Mouse (Mus musculus) kidney, postnatal 0 days (tissue): ENCODE results near the gene Cript. TPM values are rescaled to one million over a fixed set of nuclear protein-coding genes. Genes with fewer than 3 reads are reported as not detected.
A peak's percentile ranks its signal among the peaks of the same experiment; 100 is the strongest.

Experiments
- ATAC-seq: fragments of 200-750 bp; cut with Nextera tagmentation; replicated peaks from 2 replicates; pipeline ENCODE4 v1.8.0; 2017; ENCODE audit warnings: low read depth, moderate number of reproducible peaks, moderate TSS enrichment, moderate library complexity; ENCODE audit not compliant: low FRiP score
- DNase-seq: peaks from one replicate; pipeline ENCODE4 v3.0.0-alpha.2; 2016; ENCODE audit warnings: low spot score
- H3K27ac ChIP-seq: fragments of 300-500 bp; sonication (generic); 2 replicates; pipeline ENCODE4 v1.5.1; 2014; ENCODE audit warnings: mild to moderate bottlenecking
- H3K27me3 ChIP-seq: fragments of 300-500 bp; sonication (generic); 2 replicates; pipeline ENCODE4 v1.6.1; 2014; ENCODE audit warnings: low read length, mixed read lengths; ENCODE audit not compliant: insufficient read depth
- H3K36me3 ChIP-seq: fragments of 300-500 bp; sonication (generic); 2 replicates; pipeline ENCODE4 v1.6.1; 2014; ENCODE audit warnings: low read length, mixed read lengths; ENCODE audit not compliant: insufficient read depth
- H3K4me1 ChIP-seq: fragments of 300-500 bp; sonication (generic); replicated peaks from 2 replicates; pipeline ENCODE4 v1.6.1; 2014; ENCODE audit warnings: antibody characterized with exemption, low read length, mixed read lengths; ENCODE audit not compliant: insufficient read depth
- H3K4me2 ChIP-seq: fragments of 300-500 bp; sonication (generic); 2 replicates; pipeline ENCODE4 v1.6.1; 2014; ENCODE audit warnings: mild to moderate bottlenecking, low read length, moderate library complexity, mixed read lengths
- H3K4me3 ChIP-seq: fragments of 300-500 bp; sonication (generic); replicated peaks from 2 replicates; pipeline ENCODE4 v1.5.1; 2014; ENCODE audit warnings: low read depth, low read length
- H3K9ac ChIP-seq: fragments of 300-500 bp; sonication (generic); 2 replicates; pipeline ENCODE4 v1.6.1; 2014; ENCODE audit warnings: low read depth, low read length
- H3K9me3 ChIP-seq: fragments of 300-500 bp; sonication (generic); replicated peaks from 2 replicates; pipeline ENCODE4 v1.6.1; 2016; ENCODE audit warnings: low read length, inconsistent platforms, mixed read lengths
- CTCF ChIP-seq: IDR thresholded peaks from 2 replicates; pipeline ENCODE4 v1.5.1; 2016; ENCODE audit warnings: antibody characterized with exemption, low read depth, mild to moderate bottlenecking, moderate library complexity
- WGBS: fragments of 180-500 bp; shearing (Covaris S2); extraction: QIAGEN DNeasy Blood & Tissue Kit; methylation state at CpG from one replicate; pipeline ENCODE4 v1.1.7; 2014; 5-methylcytosine and 5-hydroxymethylcytosine counted together
- polyA plus RNA-seq: library from polyadenylated mRNA; unstranded; fragments of >200 nt; fragmentation: Nextera tagmentation; extraction: Ambion mirVana; gene quantifications from 2 replicates; pipeline ENCODE4 v1.2.1, GENCODE M21; 2015

Cript gene
- polyA plus RNA-seq, 1 experiment from 2014 or later = 177 TPM

DNA sequence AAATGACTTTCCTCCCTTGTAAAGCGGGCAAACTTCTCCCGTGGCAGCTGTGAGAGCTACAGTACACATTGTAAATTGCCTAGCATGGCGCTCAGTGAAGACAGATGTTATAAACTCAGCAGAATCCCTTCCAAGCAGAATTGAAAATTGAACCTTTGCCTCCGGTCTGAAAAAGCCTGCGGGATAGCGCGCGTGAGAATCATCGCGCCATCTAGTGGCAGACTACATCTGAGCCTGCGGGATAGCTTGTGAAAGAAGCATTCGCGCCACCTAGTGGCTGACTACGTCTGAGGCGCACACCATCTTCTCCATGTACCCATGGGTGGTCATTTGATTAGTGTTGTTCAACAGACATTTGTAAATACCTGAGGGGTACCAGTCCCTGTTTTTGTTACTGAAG lies 19.0 kb downstream of the Cript start:
- DNase-seq = peak; percentile 97
- Histone ChIP-seq H3K9me3 (no peaks in the 10 kb centered on the region), H3K9ac (no peak overlapping the region), H3K4me3 (no peak overlapping the region), H3K27me3 (no peaks in the 10 kb centered on the region), H3K27ac (no peak overlapping the region), H3K4me1 (no peaks in the 10 kb centered on the region), H3K4me2 (no peak overlapping the region), H3K36me3 (no peaks in the 10 kb centered on the region)
- ATAC-seq = peak; percentile 65
- WGBS = 1% methylated on average over 15 of the region's 15 CpGs
- peak; percentile 100 for TF ChIP-seq CTCF

GRCm38 (mm10) chr17:87044796-87045195 lies 19.4 kb downstream of the Cript start:
- no peak for ATAC-seq
- H3K27ac ChIP-seq = no peak overlapping the region
- TF ChIP-seq CTCF = no peak
- DNase-seq = no peak
- no peak overlapping the region for H3K4me2 ChIP-seq
- H3K9me3 ChIP-seq = no peaks in the 10 kb centered on the region
- WGBS = 84% methylated on average over 8 of the region's 8 CpGs
- H3K9ac ChIP-seq = no peak overlapping the region
- H3K27me3 ChIP-seq = no peaks in the 10 kb centered on the region
- no peak overlapping the region for H3K4me3 ChIP-seq
- H3K36me3 ChIP-seq = no peaks in the 10 kb centered on the region
- no peaks in the 10 kb centered on the region for H3K4me1 ChIP-seq

GRCm38 (mm10) chr17:87049696-87050095 lies 24.3 kb downstream of the Cript start:
- Histone ChIP-seq H3K4me3 (no peak overlapping the region), H3K4me2 (no peak overlapping the region), H3K27ac (no peak overlapping the region), H3K4me1 (0 out of 2 replicates have a peak, but pooled peaks cover 2% of the 10 kb centered on the region), H3K9me3 (no peaks in the 10 kb centered on the region), H3K9ac (no peak overlapping the region), H3K36me3 (no peaks in the 10 kb centered on the region), H3K27me3 (no peaks in the 10 kb centered on the region)
- 64% methylated on average over 5 of the region's 5 CpGs for WGBS
- no peak for TF ChIP-seq CTCF
- no peak for DNase-seq
- no peak for ATAC-seq

- Histone ChIP-seq H3K9me3 (no peaks in the 10 kb centered on the region), H3K27me3 (no peaks in the 10 kb centered on the region), H3K36me3 (no peaks in the 10 kb centered on the region), H3K9ac (no peak overlapping the region), H3K4me1 (peaks cover 11% of the 10 kb centered on the region; the same call in 1 of the 2 replicates), H3K27ac (no peak overlapping the region), H3K4me2 (no peak overlapping the region), H3K4me3 (no peak overlapping the region)
- ATAC-seq = no peak
- no peak for DNase-seq
- TF ChIP-seq CTCF = no peak
- 35% methylated on average over 9 of the region's 9 CpGs for WGBS
Observed at GRCm38 (mm10) chr17:87050469-87051175, 25.3 kb downstream of the Cript start.

DNA sequence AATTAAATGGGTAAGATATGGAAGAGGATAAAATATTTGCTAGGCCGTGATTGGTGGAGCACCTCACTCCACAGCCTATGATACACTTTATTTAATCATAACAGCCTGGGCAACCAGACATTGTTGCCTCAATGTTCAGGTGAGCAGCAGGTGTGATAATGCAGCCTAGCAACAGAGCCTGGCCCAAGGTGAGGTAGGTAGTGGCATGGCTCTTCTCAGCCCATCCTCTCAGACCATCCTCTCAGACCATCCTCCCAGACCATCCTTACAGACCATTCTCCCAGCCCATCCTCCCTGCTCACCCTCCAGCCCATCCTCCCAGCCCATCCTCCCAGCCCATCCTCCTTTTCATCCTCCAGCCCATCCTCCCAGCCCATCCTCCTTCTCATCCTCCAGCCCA lies 26.3 kb downstream of the Cript start:
- Histone ChIP-seq H3K36me3 (no peaks in the 10 kb centered on the region), H3K9me3 (no peaks in the 10 kb centered on the region), H3K4me2 (no peak overlapping the region), H3K9ac (no peak overlapping the region), H3K27me3 (no peaks in the 10 kb centered on the region), H3K27ac (no peak overlapping the region), H3K4me3 (no peak overlapping the region), H3K4me1 (peaks cover 15% of the 10 kb centered on the region; the same call in 1 of the 2 replicates)
- 86% methylated on average over 1 of the region's 1 CpGs for WGBS
- TF ChIP-seq CTCF = no peak
- ATAC-seq (no peak), DNase-seq (no peak)

DNA sequence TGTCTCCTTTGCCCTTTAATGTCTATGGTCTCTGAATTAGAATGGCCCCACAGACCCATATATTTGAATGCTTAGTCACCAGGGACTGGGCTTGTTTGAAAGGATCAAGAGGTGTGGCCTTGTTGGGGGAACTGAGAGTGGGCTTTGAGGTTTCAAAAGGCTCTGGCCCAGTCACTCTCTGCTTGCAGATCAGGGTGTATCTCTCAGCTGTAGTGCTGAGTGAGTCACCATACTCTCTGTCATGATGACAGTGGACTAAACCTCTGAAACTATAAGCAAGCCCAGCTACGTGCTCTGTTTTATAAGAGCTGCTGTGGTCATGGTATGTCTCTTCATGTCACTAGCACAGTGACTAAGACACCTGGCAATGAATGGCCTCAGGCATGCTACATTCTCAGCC lies 27.1 kb downstream of the Cript start:
- 94% methylated on average over 1 of the region's 1 CpGs for WGBS
- Histone ChIP-seq H3K4me2 (no peak overlapping the region), H3K36me3 (no peaks in the 10 kb centered on the region), H3K4me1 (peaks cover 15% of the 10 kb centered on the region; the same call in 1 of the 2 replicates), H3K4me3 (no peak overlapping the region), H3K27ac (no peak overlapping the region), H3K9ac (no peak overlapping the region), H3K9me3 (no peaks in the 10 kb centered on the region), H3K27me3 (no peaks in the 10 kb centered on the region)
- ATAC-seq = no peak
- no peak for TF ChIP-seq CTCF
- no peak for DNase-seq
